Mouse (Mus musculus): ENCODE measurements around the gene Tmem116. TPM values are rescaled to one million over a fixed set of nuclear protein-coding genes. Genes with fewer than 3 reads are reported as not detected.

Tmem116 gene
- polyA plus RNA-seq, 1 experiment from 2014 or later: 2.0 TPM

DNA sequence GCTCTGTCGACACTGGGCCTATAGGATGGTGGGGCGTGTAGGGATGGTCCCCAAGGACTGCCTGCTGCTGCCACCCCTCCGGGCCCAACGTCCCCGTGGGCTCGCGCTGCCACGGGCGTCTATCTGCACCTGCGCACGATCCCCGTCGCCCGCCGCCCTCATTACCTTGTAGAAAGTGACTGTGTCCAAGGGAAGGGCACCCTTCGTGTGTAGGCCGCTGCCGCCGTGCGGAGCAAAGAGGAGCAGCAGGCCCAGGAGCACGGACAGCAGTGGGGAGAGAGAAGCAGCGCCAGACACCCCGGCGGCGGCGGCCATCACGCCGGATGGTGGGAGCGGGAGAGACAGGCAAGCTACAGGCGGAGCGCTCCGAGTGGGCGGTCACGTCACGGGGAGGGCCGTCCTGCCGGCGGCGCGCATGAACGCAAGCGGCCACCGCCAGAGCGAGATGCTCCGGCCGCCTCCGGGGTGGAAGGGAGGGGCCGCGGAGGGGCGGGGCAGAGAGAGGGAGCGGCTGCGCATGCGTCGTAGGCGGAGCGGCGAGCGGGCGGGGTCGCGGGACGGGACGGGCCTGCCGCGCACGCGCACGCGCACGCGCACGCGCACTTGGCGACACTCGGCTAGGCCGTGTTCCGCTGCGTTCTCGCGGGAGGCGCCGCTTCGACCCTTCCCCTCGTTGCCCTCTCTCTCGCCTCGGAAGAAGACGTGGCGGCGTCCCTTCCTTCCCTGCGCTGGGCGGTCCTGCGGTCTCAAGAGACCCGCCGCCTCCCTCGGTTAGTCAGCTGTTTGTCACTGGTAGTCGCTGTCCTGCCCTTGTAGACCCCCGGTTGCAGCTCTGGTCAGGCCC, 555 bp downstream of the Tmem116 start, which contains the start of gene Erp29:
Gene Erp29 (minus strand): TSS at position 481 of the 844 bp plus-strand sequence.
- under 1% methylated on average over 71 of the region's 97 CpGs for WGBS
- H3K4me2 ChIP-seq: peak within 1 kb of the TSS; percentile 72
- peak; percentile 38 for TF ChIP-seq CTCF (IDR thresholded peaks at IDR 0.05; ENCODE audit: low read depth)

DNA sequence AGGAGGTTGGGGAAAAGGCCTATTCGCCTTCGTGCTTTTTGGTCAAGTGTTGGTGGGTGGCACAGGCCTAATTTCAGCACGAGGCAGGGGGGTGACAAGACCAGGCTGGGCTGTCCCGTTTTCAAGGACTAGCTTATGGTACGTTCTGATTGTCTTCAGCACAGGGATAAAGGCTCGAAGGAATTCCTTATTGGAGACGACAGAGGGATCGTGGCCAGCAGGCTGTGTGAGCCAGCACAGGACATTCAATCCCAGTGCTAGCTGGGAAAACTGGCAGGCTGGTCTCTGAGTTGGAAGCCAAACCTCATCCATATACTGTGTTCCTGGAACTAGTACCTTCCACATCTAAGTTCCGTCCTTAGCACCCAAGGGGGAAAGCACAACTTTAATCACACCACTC, 1.2 kb downstream of the Tmem116 start:
- peaks cover 14% of the 10 kb centered on the region for H3K4me1 ChIP-seq (ENCODE audit: insufficient read depth)
- H3K36me3 ChIP-seq (ENCODE audit: insufficient read depth): peaks cover 23% of the 10 kb centered on the region
- H3K4me2 ChIP-seq: peak overlapping the region; percentile 72
- H3K27ac ChIP-seq (ENCODE audit: low read depth): peak overlapping the region; percentile 91
- WGBS: 3% methylated on average over 9 of the region's 9 CpGs
- ATAC-seq (ENCODE audit: insufficient read depth) (peak; percentile 8), DNase-seq (peak; percentile 59)
- H3K9me3 ChIP-seq (ENCODE audit: low read depth, low read length): no peaks in the 10 kb centered on the region
- TF ChIP-seq CTCF (IDR thresholded peaks at IDR 0.05; ENCODE audit: low read depth): no peak
- H3K4me3 ChIP-seq (ENCODE audit: low read depth, low read length): peak overlapping the region; percentile 77
- H3K9ac ChIP-seq: peak overlapping the region; percentile 88
- H3K27me3 ChIP-seq (ENCODE audit: insufficient read depth, low read length): no peaks in the 10 kb centered on the region

More for the DNA sequence above, 555 bp downstream of the Tmem116 start, which contains the start of gene Erp29:
- Histone ChIP-seq H3K27me3 (ENCODE audit: insufficient read depth, low read length) (no peaks in the 10 kb centered on the region), H3K27ac (ENCODE audit: low read depth) (peak within 1 kb of the TSS; percentile 91), H3K9me3 (ENCODE audit: low read depth, low read length) (no peaks in the 10 kb centered on the region), H3K4me3 (ENCODE audit: low read depth, low read length) (peak within 1 kb of the TSS; percentile 77), H3K36me3 (ENCODE audit: insufficient read depth) (peaks cover 30% of the 10 kb centered on the region), H3K9ac (peak within 1 kb of the TSS; percentile 88), H3K4me1 (ENCODE audit: insufficient read depth) (peaks cover 14% of the 10 kb centered on the region)
- peak; percentile 99 for DNase-seq
- peak; percentile 93 for ATAC-seq (ENCODE audit: insufficient read depth)

DNA sequence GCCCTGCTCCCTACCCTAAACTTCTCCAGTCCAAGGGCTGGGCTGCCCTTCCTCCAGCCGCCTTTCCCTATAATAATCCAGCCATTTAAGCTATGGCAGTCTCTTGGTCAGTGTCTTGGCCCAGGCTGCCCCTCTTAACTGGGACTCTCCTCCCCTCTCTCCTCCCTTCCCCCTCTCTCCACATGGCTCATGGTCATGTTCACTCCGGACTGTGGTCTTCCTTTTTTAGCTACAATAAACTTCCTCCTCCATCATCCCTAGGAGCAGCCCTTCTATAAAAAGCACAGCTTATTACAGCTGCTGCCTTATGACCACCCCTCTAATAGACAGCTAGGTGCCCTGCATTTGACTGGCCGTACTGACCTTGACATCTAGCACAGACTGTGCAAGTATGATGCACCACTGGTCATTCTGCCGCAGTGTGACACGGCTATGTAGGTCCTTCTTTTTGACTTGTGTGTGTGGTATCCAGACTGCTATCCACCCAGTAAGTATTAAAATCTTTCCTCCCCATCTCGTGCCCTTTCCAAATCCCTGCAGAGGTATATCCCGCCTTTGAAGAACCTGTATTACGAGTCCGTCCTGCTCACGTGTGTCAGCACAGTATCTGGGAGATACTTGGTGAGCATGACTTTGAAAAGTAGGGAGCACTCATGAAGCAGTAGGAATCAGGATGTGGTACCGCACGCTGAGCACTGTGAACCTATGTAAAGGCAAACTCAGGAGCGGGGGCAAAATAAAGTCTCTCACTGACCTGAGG, 2.2 kb downstream of the Tmem116 start:
- WGBS: 72% methylated on average over 13 of the region's 13 CpGs
- Histone ChIP-seq H3K9me3 (ENCODE audit: low read depth, low read length) (no peaks in the 10 kb centered on the region), H3K36me3 (ENCODE audit: insufficient read depth) (peaks cover 13% of the 10 kb centered on the region), H3K9ac (0 out of 2 replicates have a peak overlapping the region, but pooled peaks have one; percentile 88), H3K4me1 (ENCODE audit: insufficient read depth) (peaks cover 14% of the 10 kb centered on the region), H3K27ac (ENCODE audit: low read depth) (peak overlapping the region; percentile 44; the same call in 1 of the 2 replicates), H3K27me3 (ENCODE audit: insufficient read depth, low read length) (no peaks in the 10 kb centered on the region), H3K4me3 (ENCODE audit: low read depth, low read length) (no peak overlapping the region), H3K4me2 (peak overlapping the region; percentile 72)
- no peak for TF ChIP-seq CTCF (IDR thresholded peaks at IDR 0.05; ENCODE audit: low read depth)
- DNase-seq (no peak), ATAC-seq (ENCODE audit: insufficient read depth) (no peak)

DNA sequence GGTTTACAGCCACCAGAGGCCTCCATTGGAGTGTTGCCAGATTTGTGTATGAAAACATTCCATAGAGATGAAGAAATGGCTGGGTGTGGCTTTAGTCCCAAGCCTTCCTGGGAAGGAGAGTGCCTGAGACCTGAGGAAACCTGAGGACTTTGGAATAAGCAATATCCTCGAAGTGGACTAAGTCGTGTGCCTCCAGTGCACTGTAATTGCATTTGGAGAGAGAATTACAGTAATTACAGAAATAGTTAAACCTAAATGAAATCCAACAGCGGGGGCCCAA, 2.8 kb downstream of the Tmem116 start:
- 69% methylated on average over 3 of the region's 3 CpGs for WGBS
- DNase-seq: peak; percentile 77
- peak overlapping the region; percentile 72; the same call in 1 of the 2 replicates for H3K4me2 ChIP-seq
- H3K9ac ChIP-seq: no peak overlapping the region
- H3K9me3 ChIP-seq (ENCODE audit: low read depth, low read length): no peaks in the 10 kb centered on the region
- no peak for TF ChIP-seq CTCF (IDR thresholded peaks at IDR 0.05; ENCODE audit: low read depth)
- no peak for ATAC-seq (ENCODE audit: insufficient read depth)
- H3K36me3 ChIP-seq (ENCODE audit: insufficient read depth): peaks cover 8% of the 10 kb centered on the region
- H3K4me1 ChIP-seq (ENCODE audit: insufficient read depth): peaks cover 14% of the 10 kb centered on the region
- peak overlapping the region; percentile 44; the same call in 1 of the 2 replicates for H3K27ac ChIP-seq (ENCODE audit: low read depth)
- H3K4me3 ChIP-seq (ENCODE audit: low read depth, low read length): no peak overlapping the region
- no peaks in the 10 kb centered on the region for H3K27me3 ChIP-seq (ENCODE audit: insufficient read depth, low read length)

DNA sequence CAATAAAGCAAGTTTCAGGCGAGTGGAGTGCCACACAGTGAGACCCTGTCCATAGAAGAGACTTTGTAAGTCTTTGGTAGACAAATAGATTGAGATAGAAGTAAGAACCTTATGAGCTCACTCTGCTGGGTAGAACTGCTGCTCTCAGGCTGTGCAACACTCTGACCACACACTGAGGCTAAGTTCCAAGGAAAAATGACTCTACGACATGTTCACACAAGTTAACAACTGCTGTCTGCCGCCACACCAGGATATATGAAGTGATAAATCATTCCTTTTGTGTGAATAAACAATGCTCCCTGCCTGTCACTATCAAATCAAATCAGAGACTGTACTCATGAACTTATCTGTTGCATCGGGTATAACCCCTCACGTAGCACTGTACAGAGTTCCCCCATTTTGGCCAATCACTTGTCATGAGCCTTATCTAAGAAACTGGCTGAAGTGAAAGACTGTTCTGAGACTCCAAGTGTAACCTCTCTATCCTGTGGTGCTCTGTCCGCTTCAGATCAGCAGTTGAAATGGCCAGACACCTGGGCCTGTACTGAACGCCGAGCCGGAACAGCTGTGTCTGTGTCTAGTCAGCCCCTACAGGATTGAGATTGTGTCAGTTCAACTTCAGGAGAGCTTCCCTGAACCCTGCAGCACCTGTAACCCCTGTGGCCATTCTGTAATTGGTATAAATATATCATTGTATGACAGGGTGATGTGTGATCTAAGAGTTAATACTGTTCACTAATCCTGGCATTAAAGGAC, 4.0 kb downstream of the Tmem116 start:
- H3K9me3 ChIP-seq (ENCODE audit: low read depth, low read length): no peaks in the 10 kb centered on the region
- H3K4me1 ChIP-seq (ENCODE audit: insufficient read depth): peaks cover 14% of the 10 kb centered on the region
- no peak overlapping the region for H3K9ac ChIP-seq
- H3K4me3 ChIP-seq (ENCODE audit: low read depth, low read length): no peak overlapping the region
- no peak for TF ChIP-seq CTCF (IDR thresholded peaks at IDR 0.05; ENCODE audit: low read depth)
- no peak overlapping the region for H3K4me2 ChIP-seq
- no peaks in the 10 kb centered on the region for H3K36me3 ChIP-seq (ENCODE audit: insufficient read depth)
- no peaks in the 10 kb centered on the region for H3K27me3 ChIP-seq (ENCODE audit: insufficient read depth, low read length)
- ATAC-seq (ENCODE audit: insufficient read depth): no peak
- DNase-seq: no peak
- H3K27ac ChIP-seq (ENCODE audit: low read depth): no peak overlapping the region
- 42% methylated on average over 9 of the region's 9 CpGs for WGBS

DNA sequence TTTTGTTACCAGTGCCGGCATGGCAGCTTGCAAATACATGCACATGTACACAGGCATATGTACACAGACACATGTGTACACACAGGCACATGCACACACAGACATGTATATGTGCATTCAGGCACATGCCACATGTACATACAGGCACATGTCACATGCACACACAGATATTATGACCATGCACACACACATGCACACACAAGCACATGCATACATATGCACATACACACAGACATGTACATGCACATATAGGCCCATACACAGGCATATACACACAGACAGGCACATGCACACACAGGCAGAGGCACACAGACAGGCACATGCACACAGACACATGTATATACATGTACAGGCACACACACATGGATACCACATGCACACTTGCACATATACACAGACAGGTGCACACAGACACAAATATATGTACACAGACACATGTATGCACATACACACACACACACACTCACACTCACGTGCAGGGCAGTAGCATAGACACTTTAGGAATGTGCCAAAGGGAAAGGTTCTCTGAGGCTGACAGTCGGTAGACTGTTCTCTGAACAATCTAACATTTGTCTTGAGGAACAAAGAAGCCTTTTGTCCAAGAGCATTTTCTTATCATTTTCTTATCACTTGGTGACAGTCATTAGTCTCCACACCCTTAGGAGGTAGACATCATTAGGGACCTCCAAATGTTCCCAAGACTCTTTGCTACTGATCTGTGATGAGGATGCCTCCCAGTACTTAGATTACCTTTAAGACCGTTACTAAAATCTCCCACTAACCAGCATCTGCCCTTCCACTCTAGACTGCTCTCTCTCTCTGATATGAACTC, 9.9 kb downstream of the Tmem116 start:
- TF ChIP-seq CTCF (IDR thresholded peaks at IDR 0.05; ENCODE audit: low read depth): no peak
- DNase-seq (no peak), ATAC-seq (ENCODE audit: insufficient read depth) (no peak)
- H3K4me2 ChIP-seq: no peak overlapping the region
- no peak overlapping the region for H3K9ac ChIP-seq
- no peaks in the 10 kb centered on the region for H3K4me1 ChIP-seq (ENCODE audit: insufficient read depth)
- no peak overlapping the region for H3K27ac ChIP-seq (ENCODE audit: low read depth)
- H3K27me3 ChIP-seq (ENCODE audit: insufficient read depth, low read length): no peaks in the 10 kb centered on the region
- 47% methylated on average over 4 of the region's 4 CpGs for WGBS
- H3K9me3 ChIP-seq (ENCODE audit: low read depth, low read length): no peaks in the 10 kb centered on the region
- no peak overlapping the region for H3K4me3 ChIP-seq (ENCODE audit: low read depth, low read length)
- H3K36me3 ChIP-seq (ENCODE audit: insufficient read depth): no peaks in the 10 kb centered on the region
